Mouse (Mus musculus): ENCODE measurements at regions not wholly inside any gene's neighbourhood (a gene's known extent, or its start where the extent isn't known, plus 50 kb on each side); places are given as distances from the start of the nearest gene placed in this dataset.
"Not testable (repeated sequence)": the region's sequence is repeated elsewhere in the genome, so short reads cannot be mapped to it uniquely, and the experiment has no call there.

- not testable (repeated sequence) for H3K4me1 ChIP-seq; H3K9me3 ChIP-seq; H3K27me3 ChIP-seq; H3K36me3 ChIP-seq (replicated peaks); H3K4me3 ChIP-seq (replicated peaks); H3K4me2 ChIP-seq; H3K9ac ChIP-seq; H3K27ac ChIP-seq
- peak; percentile 64; the same call in 1 of the 2 replicates for ATAC-seq (ENCODE audit: low FRiP score)
- WGBS: 73% methylated on average over 3 of the region's 3 CpGs
Measured at GRCm38 (mm10) chr8:71823655-71824622, 57.9 kb upstream of the Zfp709 start.

- not testable (repeated sequence) for H3K4me2 ChIP-seq; H3K9ac ChIP-seq; ATAC-seq (ENCODE audit: low FRiP score); H3K27me3 ChIP-seq; H3K9me3 ChIP-seq; H3K36me3 ChIP-seq (replicated peaks); H3K4me3 ChIP-seq (replicated peaks); H3K4me1 ChIP-seq; H3K27ac ChIP-seq
- WGBS: 66% methylated on average over 1 of the region's 1 CpGs
Measured at GRCm38 (mm10) chr8:71822749-71823148, 59.1 kb upstream of the Zfp709 start.

- H3K27me3 ChIP-seq; H3K9me3 ChIP-seq; H3K4me3 ChIP-seq (replicated peaks); H3K9ac ChIP-seq; H3K27ac ChIP-seq; H3K4me2 ChIP-seq; H3K36me3 ChIP-seq (replicated peaks); H3K4me1 ChIP-seq: not testable (repeated sequence)
- peak; percentile 67 for ATAC-seq (ENCODE audit: low FRiP score)
- WGBS: 80% methylated on average over 8 of the region's 8 CpGs
Measured at GRCm38 (mm10) chr8:71819936-71820335, 61.9 kb upstream of the Zfp709 start.

GRCm38 (mm10) chr8:71819381-71819780 is 62.4 kb upstream of the Zfp709 start:
- not testable (repeated sequence) for H3K4me2 ChIP-seq; H3K9ac ChIP-seq; H3K4me1 ChIP-seq; H3K36me3 ChIP-seq (replicated peaks); H3K9me3 ChIP-seq; H3K4me3 ChIP-seq (replicated peaks); H3K27ac ChIP-seq; H3K27me3 ChIP-seq
- 90% methylated on average over 9 of the region's 9 CpGs for WGBS
- ATAC-seq (ENCODE audit: low FRiP score): peak; percentile 49

GRCm38 (mm10) chr8:71816272-71817034 is 65.4 kb upstream of the Zfp709 start:
- H3K4me1 ChIP-seq; H3K36me3 ChIP-seq (replicated peaks); H3K9me3 ChIP-seq; H3K9ac ChIP-seq; H3K27ac ChIP-seq; ATAC-seq (ENCODE audit: low FRiP score); H3K27me3 ChIP-seq; H3K4me3 ChIP-seq (replicated peaks); H3K4me2 ChIP-seq: not testable (repeated sequence)
- 90% methylated on average over 20 of the region's 20 CpGs for WGBS

- not testable (repeated sequence) for H3K36me3 ChIP-seq (replicated peaks); H3K4me3 ChIP-seq (replicated peaks); H3K27ac ChIP-seq; H3K27me3 ChIP-seq; ATAC-seq (ENCODE audit: low FRiP score); H3K4me1 ChIP-seq; H3K4me2 ChIP-seq; H3K9ac ChIP-seq; H3K9me3 ChIP-seq
- 95% methylated on average over 5 of the region's 5 CpGs for WGBS
Measured at GRCm38 (mm10) chr8:71815813-71816212, 66.0 kb upstream of the Zfp709 start.

GRCm38 (mm10) chr8:71814740-71815514 is 66.9 kb upstream of the Zfp709 start:
- H3K4me1 ChIP-seq; H3K27me3 ChIP-seq; H3K4me2 ChIP-seq; H3K9ac ChIP-seq; H3K27ac ChIP-seq; H3K36me3 ChIP-seq (replicated peaks); H3K4me3 ChIP-seq (replicated peaks); H3K9me3 ChIP-seq; ATAC-seq (ENCODE audit: low FRiP score): not testable (repeated sequence)
- WGBS: 89% methylated on average over 14 of the region's 14 CpGs

- H3K9me3 ChIP-seq; H3K27me3 ChIP-seq; H3K36me3 ChIP-seq (replicated peaks); H3K9ac ChIP-seq; ATAC-seq (ENCODE audit: low FRiP score); H3K4me1 ChIP-seq; H3K27ac ChIP-seq; H3K4me2 ChIP-seq; H3K4me3 ChIP-seq (replicated peaks): not testable (repeated sequence)
- 90% methylated on average over 4 of the region's 4 CpGs for WGBS
Measured at GRCm38 (mm10) chr8:71813889-71814288, 67.9 kb upstream of the Zfp709 start.

- not testable (repeated sequence) for H3K4me2 ChIP-seq; H3K9me3 ChIP-seq; ATAC-seq (ENCODE audit: low FRiP score); H3K27ac ChIP-seq; H3K9ac ChIP-seq; H3K27me3 ChIP-seq; H3K36me3 ChIP-seq (replicated peaks); H3K4me1 ChIP-seq; H3K4me3 ChIP-seq (replicated peaks)
- WGBS: 92% methylated on average over 8 of the region's 8 CpGs
Measured at GRCm38 (mm10) chr8:71813239-71813638, 68.6 kb upstream of the Zfp709 start.

- not testable (repeated sequence) for ATAC-seq (ENCODE audit: low FRiP score); H3K9ac ChIP-seq; H3K9me3 ChIP-seq; H3K27ac ChIP-seq; H3K27me3 ChIP-seq; H3K4me2 ChIP-seq; H3K4me3 ChIP-seq (replicated peaks); H3K4me1 ChIP-seq; H3K36me3 ChIP-seq (replicated peaks)
- WGBS: 84% methylated on average over 3 of the region's 4 CpGs
Measured at GRCm38 (mm10) chr8:71807788-71808187, 74.0 kb upstream of the Zfp709 start.

- H3K4me3 ChIP-seq (replicated peaks); H3K36me3 ChIP-seq (replicated peaks); H3K4me1 ChIP-seq; H3K4me2 ChIP-seq; H3K9ac ChIP-seq; H3K27me3 ChIP-seq; H3K9me3 ChIP-seq; ATAC-seq (ENCODE audit: low FRiP score); H3K27ac ChIP-seq: not testable (repeated sequence)
- 76% methylated on average over 1 of the region's 1 CpGs for WGBS
Measured at GRCm38 (mm10) chr8:71804586-71804985, 77.2 kb upstream of the Zfp709 start.

- H3K4me3 ChIP-seq (replicated peaks); H3K4me1 ChIP-seq; H3K36me3 ChIP-seq (replicated peaks); H3K4me2 ChIP-seq; H3K27ac ChIP-seq; H3K27me3 ChIP-seq; H3K9ac ChIP-seq; H3K9me3 ChIP-seq: not testable (repeated sequence)
- 72% methylated on average over 2 of the region's 2 CpGs for WGBS
- ATAC-seq (ENCODE audit: low FRiP score): peak; percentile 54; the same call in 1 of the 2 replicates
Measured at GRCm38 (mm10) chr8:71802226-71802625, 76.7 kb upstream of the Fcho1 start.
